Mouse (Mus musculus) NIH3T3 (cell line): ENCODE data around the gene Rps2.

Source experiments
- DNase-seq: peaks from one replicate; pipeline ENCODE4 v3.0.0-alpha.2; 2012; ENCODE audit warnings: low read depth

Rps2 gene

DNA sequence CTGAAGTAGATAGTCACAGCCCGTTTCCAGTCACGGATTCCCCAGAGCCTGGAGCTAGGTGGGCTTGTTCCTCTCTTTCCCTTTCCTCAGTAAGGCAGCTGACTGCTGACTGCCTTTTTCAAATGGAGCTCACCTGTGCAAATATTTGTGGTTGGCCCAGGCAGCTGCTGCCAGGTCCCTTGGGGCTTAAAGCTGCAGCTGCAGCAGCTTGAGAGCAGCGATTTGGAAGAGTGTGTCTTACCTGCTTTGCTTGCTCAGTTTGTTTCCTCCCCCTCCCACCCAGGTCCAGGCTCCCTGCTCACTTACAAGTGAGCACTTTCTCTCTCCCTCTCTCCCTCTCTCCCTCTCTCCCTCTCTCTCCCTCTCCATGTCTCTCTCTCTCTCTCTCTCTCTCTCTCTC lies 51.2 kb downstream of the Rps2 start:
- no peak for DNase-seq
